Mouse (Mus musculus) cerebellum, adult 9-10 months (tissue): ENCODE measurements around the gene Zfp263.
A peak's percentile ranks its signal among the peaks of the same experiment; 100 is the strongest.

ENCODE experiments used
- DNase-seq: peaks from one replicate; pipeline ENCODE4 v3.0.0; 2022

The Zfp263 gene

DNA sequence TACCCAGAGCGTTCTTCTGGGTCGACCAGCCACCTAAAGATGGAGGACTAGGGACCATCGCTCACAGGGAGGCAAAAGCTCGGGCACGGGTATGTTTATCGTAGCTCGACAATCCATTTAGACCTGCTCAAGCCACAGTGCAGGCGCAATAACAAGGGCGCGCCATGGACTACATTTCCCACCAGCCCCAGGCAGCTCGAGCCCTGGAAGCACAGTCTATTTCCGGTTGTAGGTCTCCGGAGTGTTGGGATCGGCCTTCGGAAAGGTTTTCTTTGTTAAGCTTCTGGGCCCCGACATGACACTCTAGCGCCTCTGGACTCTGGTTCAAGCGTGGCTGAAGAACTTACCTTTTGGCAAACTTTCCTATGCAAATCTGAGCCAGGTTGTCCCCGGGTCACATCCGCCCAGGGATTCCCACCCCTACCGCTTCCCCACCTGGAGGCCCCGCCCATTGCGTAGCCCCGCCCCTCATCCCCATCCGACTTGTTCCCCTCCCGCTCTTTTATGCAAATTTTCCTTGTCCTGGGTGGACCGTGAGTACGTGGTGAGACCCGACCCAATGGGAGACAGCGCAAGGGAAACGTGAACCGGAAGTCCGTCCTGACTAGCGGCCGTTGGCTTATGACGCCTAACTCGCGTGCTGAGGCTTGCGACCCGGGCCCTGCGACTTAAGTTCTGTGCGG is at the start of gene Zfp263:
TSS of gene Zfp263 (plus strand) at position 591 of the 683 bp plus-strand sequence.
- DNase-seq: peak; percentile 95

GRCm38 (mm10) chr16:3699281-3699680 is 44.6 kb upstream of the Zfp263 start:
- no peak for DNase-seq

DNA sequence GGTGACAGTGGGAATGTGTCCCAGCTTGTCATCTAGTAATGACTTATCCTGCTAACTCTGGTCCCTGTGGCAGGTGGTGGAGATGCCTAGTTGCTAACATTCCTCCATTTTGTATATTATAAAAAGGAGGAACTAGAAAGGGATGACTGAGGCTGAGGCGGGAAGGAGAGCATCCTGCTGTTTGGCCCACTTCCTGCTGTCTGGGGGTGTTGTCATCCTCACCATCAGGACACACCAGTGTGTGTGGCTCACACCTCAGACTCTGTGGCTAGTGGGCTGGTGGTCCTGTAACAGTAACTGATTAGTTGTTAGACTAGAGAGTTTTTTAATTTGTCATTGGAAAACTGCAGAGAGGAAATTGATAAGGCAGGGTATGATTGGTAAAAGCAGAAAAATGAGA is 43.0 kb upstream of the Zfp263 start:
- DNase-seq: no peak

DNA sequence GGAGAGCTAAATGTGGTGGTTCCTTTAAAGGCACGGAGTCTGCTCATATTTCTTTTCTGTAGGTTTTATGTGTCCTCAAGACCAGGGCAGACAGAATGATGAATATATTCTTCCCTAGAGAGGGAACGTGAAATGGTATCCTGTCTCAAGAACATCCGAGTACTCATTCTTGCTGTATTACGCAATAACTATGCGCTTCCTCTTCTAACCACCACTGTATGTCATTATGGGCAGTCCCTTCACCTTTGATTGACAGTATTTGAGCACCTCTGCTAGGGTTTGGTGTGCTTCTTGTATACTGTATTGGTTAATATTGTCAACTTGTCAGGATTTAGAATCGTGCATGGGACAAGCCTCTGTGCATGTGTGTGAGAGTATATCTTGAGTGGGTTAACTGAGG is 37.2 kb upstream of the Zfp263 start:
- no peak for DNase-seq

DNA sequence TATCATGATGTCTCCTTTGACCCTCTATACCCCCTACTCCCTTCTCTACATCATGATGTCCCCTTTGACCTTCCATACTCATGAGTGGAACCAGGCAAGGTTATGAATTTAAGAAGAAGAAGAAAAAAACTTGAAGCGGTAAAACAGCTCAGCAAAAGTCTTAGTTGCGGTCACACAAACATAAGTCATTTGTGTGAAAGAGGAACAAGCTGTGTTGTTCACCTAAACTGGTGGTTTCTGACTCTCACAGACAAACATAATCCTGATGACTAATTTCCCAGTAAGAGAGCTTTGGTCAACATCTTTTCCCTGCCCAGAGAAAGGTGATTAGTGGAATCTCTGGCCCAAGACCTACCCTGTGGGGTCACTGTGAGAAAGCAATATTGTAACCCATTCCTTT is 29.2 kb upstream of the Zfp263 start:
- DNase-seq: no peak

- DNase-seq: no peak
Measured at GRCm38 (mm10) chr16:3717980-3718379, 25.9 kb upstream of the Zfp263 start, which contains the start of gene Mefv. Mefv (minus strand) TSS chr16:3718097.

GRCm38 (mm10) chr16:3723231-3723630 is 20.7 kb upstream of the Zfp263 start:
- DNase-seq: no peak

DNA sequence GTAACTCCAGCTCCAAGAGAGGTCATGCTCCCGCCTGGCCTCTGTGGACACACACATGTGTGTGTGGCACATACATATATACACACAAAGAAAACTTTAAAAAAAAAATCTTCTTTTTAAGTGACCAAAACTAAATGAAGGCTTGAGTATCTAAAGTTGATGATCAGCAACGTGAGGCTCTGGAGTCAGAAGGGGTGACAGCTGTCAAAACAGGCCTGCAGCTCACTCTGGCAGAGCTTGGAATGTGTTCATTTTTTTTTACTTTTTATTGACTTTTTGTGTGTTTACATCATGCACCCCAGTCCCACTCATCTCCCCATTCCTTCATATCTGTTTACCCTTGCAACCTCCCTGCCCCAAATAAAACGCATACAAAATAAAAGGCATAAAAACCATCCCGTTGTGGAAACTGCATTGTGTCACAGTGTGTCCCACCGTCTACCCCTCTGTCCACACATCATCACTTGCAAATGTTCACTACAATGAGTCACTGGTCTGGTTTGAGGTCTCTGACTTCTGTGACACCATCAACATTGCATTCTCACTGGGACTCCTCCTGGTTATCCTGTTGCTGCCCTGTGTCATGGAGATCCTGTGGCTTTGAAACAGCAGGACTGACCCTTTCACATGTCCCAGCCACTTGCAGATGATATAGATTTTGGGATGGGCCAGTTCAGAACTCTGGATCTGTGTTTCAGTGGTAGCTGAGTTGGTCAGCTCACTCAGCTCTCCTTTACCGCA is 15.7 kb upstream of the Zfp263 start:
- no peak for DNase-seq

GRCm38 (mm10) chr16:3732612-3733011 is 11.3 kb upstream of the Zfp263 start:
- DNase-seq: no peak

DNA sequence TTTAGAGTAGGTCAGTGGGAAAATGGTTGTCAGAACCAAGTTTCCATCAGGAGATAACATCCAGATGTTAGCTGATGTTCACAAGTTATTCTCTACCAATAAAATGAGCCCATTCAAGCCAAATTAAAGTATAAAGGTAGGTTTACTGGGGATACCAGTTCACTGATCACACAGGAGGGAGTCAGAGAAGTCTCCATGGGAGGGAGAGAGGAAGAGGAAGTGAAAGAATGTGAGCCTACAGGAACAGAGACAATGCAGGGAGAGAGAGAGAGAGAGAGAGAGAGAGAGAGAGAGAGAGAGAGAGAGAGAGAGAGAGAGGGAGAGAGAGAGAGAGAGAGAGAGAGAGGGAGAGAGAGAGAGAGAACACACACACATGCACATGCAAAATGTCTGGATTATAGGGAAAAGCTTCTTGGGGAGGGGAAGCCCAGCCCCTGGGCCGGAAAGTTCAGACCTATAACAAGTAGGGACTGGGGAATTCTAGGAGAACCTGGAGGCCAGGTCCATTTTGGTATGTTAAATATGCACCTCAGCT is 10.6 kb upstream of the Zfp263 start:
- no peak for DNase-seq

DNA sequence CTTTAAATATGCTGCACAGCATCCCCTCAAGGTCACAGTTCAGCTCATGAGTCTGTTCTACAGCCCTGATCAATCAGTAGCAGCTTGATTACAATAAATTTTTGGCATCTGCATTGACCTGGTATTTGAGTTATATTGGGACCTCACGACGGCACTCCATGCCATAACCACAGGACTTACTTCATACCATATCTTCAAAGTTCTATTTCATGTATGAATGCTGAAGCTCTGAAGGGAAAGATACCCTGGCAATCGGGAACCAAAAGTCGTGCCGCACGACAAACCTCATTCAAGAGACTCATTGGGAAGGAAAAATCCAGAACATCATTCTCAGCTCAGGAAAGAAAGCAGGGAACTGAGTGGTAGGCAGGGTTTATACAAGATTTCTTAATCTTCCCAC is 1.4 kb upstream of the Zfp263 start:
- peak; percentile 59 for DNase-seq

DNA sequence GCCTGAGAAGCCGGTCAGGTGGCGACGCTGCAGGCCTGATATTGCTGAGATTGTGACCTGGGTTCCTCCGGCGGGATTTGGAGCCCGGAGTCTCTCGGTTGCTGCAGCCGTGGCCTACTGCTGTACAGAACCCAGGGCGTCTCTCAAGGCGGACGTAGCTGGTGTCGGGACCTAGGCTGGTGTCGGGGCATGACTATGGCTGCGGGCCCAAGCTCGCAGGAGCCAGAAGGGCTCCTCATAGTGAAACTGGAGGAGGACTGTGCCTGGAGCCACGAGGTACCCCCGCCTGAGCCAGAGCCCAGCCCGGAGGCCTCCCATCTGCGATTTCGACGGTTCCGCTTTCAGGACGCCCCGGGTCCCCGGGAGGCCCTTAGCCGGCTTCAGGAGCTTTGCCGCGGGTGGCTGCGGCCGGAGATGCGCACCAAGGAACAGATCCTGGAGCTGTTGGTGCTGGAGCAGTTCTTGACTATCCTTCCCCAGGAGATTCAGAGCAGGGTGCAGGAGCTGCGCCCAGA is 350 bp downstream of the Zfp263 start:
- DNase-seq: peak; percentile 58

- peak; percentile 46 for DNase-seq
Measured at GRCm38 (mm10) chr16:3745656-3746055, 1.8 kb downstream of the Zfp263 start.

DNA sequence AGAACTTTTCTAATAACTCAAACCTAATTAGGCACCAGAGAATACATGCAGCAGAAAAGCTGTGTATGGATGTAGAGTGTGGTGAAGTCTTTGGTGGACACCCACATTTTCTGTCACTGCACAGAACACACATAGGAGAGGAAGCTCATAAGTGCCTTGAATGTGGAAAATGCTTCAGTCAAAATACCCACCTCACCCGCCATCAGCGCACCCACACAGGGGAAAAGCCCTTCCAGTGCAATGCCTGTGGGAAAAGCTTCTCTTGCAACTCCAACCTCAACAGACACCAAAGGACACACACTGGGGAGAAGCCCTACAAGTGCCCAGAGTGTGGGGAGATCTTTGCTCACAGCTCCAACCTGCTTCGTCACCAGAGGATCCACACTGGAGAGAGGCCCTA is 5.1 kb downstream of the Zfp263 start:
- no peak for DNase-seq

DNA sequence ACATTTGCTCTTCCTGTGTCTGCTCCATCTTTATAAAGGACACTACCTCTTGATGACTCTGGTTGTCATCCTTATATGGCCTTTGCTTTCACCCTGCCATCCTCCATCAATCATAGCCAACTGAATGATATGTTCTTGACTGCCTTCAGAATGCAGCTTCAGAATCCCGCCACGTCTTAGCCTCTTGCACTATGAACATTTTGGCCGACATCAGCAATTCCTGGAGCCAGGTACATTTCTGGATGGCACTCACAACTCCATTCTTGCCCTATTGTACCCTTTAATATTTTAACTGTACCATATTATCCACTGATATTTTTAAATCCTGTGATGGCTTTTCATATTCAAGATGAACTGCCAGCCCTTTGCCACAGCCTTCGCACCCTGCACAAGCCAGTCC is 27.7 kb downstream of the Zfp263 start:
- DNase-seq: no peak

- DNase-seq: no peak
Measured at GRCm38 (mm10) chr16:3776365-3776764, 32.5 kb downstream of the Zfp263 start.

DNA sequence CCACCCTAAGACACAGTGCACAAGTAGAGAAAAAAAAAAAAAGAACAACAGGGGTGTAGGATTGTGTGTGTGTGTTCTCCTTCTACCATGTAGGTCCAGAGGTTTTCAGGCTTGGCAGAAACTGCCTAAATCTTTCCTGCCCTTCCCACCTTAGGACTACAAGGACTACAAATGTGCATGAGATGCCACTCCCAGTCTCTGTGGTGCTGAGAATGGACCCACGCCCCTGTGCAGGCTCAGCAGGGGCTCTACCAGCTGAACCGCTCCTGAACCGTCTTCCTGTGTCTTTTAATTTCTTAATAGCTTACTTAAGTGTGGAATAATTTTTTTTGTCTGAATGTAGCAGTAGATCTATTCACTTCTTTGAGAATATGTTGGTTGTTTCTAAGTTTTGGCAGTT is 34.1 kb downstream of the Zfp263 start:
- DNase-seq: no peak

DNA sequence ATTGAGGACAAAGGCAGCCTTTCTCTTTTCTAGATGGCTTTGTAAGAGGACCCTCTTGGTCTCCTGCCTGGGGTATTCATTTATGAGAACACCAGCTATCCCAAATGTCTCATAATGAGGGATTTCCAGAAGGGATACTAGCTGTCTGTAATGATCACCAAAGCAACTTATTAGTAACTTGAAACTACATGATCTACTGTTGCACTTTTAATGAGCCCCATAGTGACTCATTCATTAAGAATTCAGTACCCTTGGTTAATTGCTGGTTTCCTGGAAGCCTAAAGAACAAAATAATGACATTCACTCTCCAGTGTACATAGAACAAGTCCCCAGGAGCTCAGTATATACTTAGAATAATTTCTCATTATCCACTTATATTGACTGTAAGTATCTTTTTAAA is 37.3 kb downstream of the Zfp263 start:
- no peak for DNase-seq

GRCm38 (mm10) chr16:3788394-3788793 is 44.5 kb downstream of the Zfp263 start:
- no peak for DNase-seq
